Mouse (Mus musculus) midbrain, postnatal 0 days (tissue): ENCODE data around the gene Ccdc102a. TPM values are rescaled to one million over a fixed set of nuclear protein-coding genes. Genes with fewer than 3 reads are reported as not detected.

ENCODE experiments used
- ATAC-seq: fragments of 200-750 bp; cut with Nextera tagmentation; 2 replicates; pipeline ENCODE4 v1.8.0; 2017; ENCODE audit warnings: moderate number of reproducible peaks, mild to moderate bottlenecking, moderate TSS enrichment, moderate library complexity; ENCODE audit not compliant: low FRiP score
- DNase-seq: peaks from one replicate; pipeline ENCODE4 v3.0.0-alpha.2; 2015; ENCODE audit warnings: low spot score
- H3K27ac ChIP-seq: fragments of 300-500 bp; sonication (generic); 2 replicates; pipeline ENCODE4 v1.5.1; 2014; ENCODE audit warnings: low read depth, mild to moderate bottlenecking, low read length, mixed read lengths
- H3K27me3 ChIP-seq: fragments of 300-500 bp; sonication (generic); 2 replicates; pipeline ENCODE4 v1.6.1; 2014; ENCODE audit warnings: low read length, control low read depth, mixed read lengths; ENCODE audit not compliant: insufficient read depth
- H3K36me3 ChIP-seq: fragments of 300-500 bp; sonication (generic); 2 replicates; pipeline ENCODE4 v1.6.1; 2014; ENCODE audit warnings: low read length, control low read depth, mixed read lengths; ENCODE audit not compliant: insufficient read depth
- H3K4me1 ChIP-seq: fragments of 300-500 bp; sonication (generic); 2 replicates; pipeline ENCODE4 v1.6.1; 2014; ENCODE audit warnings: mild to moderate bottlenecking, control low read depth, antibody characterized with exemption, low read length, mixed read lengths; ENCODE audit not compliant: insufficient read depth
- H3K4me2 ChIP-seq: fragments of 300-500 bp; sonication (generic); 2 replicates; pipeline ENCODE4 v1.6.1; 2014; ENCODE audit warnings: low read depth, mild to moderate bottlenecking, low read length, mixed read lengths; ENCODE audit not compliant: poor library complexity, severe bottlenecking
- H3K4me3 ChIP-seq: fragments of 300-500 bp; sonication (generic); 2 replicates; pipeline ENCODE4 v1.5.1; 2014; ENCODE audit warnings: low read depth, mild to moderate bottlenecking, low read length, moderate library complexity
- H3K9ac ChIP-seq: fragments of 300-500 bp; sonication (generic); replicated peaks from 2 replicates; pipeline ENCODE4 v1.6.1; 2014; ENCODE audit warnings: mild to moderate bottlenecking, low read length, moderate library complexity, mixed read lengths; ENCODE audit not compliant: poor library complexity, severe bottlenecking
- H3K9me3 ChIP-seq: fragments of 300-500 bp; sonication (generic); 2 replicates; pipeline ENCODE4 v1.6.1; 2016; ENCODE audit warnings: low read length, control low read depth
- CTCF ChIP-seq: IDR thresholded peaks from 2 replicates; pipeline ENCODE4 v1.5.1; 2016; ENCODE audit warnings: antibody characterized with exemption, mild to moderate bottlenecking
- WGBS: fragments of 180-500 bp; shearing (Covaris S2); extraction: QIAGEN DNeasy Blood & Tissue Kit; methylation state at CpG from one replicate; pipeline ENCODE4 v1.1.7; 2014; 5-methylcytosine and 5-hydroxymethylcytosine counted together
- polyA plus RNA-seq: library from polyadenylated mRNA; unstranded; fragments of >200 nt; fragmentation: Nextera tagmentation; extraction: Ambion mirVana; gene quantifications from 2 replicates; pipeline ENCODE4 v1.2.1, GENCODE M21; 2015
- total RNA-seq: library from RNA; depleted of rRNA; stranded (reverse); fragments of >200 nt; gene quantifications from 2 replicates; pipeline ENCODE4 v1.2.3, GENCODE M21; 2014

Gene Ccdc102a
- total and polyA plus RNA-seq, 2 experiments from 2014 or later, result 3.7 to 6.1 TPM

GRCm38 (mm10) chr8:94950046-94950445 is 32.1 kb upstream of the Ccdc102a start:
- DNase-seq (peak; percentile 87), ATAC-seq (peak; percentile 69; the same call in 1 of the 2 replicates)
- 20% methylated on average over 4 of the region's 4 CpGs for WGBS
- no peaks in the 10 kb centered on the region for H3K36me3 ChIP-seq
- H3K4me2 ChIP-seq, result no peak overlapping the region
- H3K27ac ChIP-seq, result no peak overlapping the region
- H3K9me3 ChIP-seq, result no peaks in the 10 kb centered on the region
- H3K9ac ChIP-seq, result no peak overlapping the region
- no peaks in the 10 kb centered on the region for H3K4me1 ChIP-seq
- H3K4me3 ChIP-seq, result no peak overlapping the region
- no peaks in the 10 kb centered on the region for H3K27me3 ChIP-seq
- TF ChIP-seq CTCF, result peak; percentile 99

- no peaks in the 10 kb centered on the region for H3K27me3 ChIP-seq
- H3K4me1 ChIP-seq, result no peaks in the 10 kb centered on the region
- H3K9me3 ChIP-seq, result no peaks in the 10 kb centered on the region
- H3K27ac ChIP-seq, result no peak overlapping the region
- H3K36me3 ChIP-seq, result no peaks in the 10 kb centered on the region
- peak; percentile 44; the same call in 1 of the 2 replicates for TF ChIP-seq CTCF
- WGBS, result 75% methylated on average over 4 of the region's 4 CpGs
- no peak for DNase-seq
- no peak overlapping the region for H3K4me2 ChIP-seq
- H3K4me3 ChIP-seq, result no peak overlapping the region
- ATAC-seq, result no peak
- no peak overlapping the region for H3K9ac ChIP-seq
Measured at GRCm38 (mm10) chr8:94949010-94949409, 31.1 kb upstream of the Ccdc102a start.

GRCm38 (mm10) chr8:94948421-94948820 is 30.5 kb upstream of the Ccdc102a start:
- H3K9ac ChIP-seq, result no peak overlapping the region
- WGBS, result 77% methylated on average over 4 of the region's 4 CpGs
- H3K36me3 ChIP-seq, result no peaks in the 10 kb centered on the region
- no peaks in the 10 kb centered on the region for H3K4me1 ChIP-seq
- H3K4me3 ChIP-seq, result no peak overlapping the region
- ATAC-seq, result no peak
- H3K9me3 ChIP-seq, result no peaks in the 10 kb centered on the region
- H3K27me3 ChIP-seq, result no peaks in the 10 kb centered on the region
- DNase-seq, result no peak
- no peak for TF ChIP-seq CTCF
- H3K27ac ChIP-seq, result no peak overlapping the region
- H3K4me2 ChIP-seq, result no peak overlapping the region

DNA sequence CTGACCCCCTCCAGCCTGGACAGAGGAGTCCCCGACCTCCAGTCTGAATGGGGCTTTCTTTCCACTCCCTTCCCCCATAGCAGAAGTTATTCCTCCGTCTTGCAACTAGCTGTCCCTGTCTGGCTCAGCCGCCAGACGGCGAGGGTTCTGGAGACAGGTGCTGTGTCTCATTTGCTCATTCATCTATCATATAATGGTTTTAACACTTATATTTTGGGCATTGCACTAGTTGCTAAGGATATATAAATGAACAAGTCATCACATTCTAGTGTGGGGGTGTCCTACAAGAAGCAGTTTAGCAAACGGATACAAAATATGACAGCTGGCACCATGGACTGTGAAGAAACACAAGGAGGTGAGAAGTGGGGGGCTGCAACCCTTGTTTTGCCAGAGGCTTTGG is 27.3 kb upstream of the Ccdc102a start:
- H3K9ac ChIP-seq, result no peak overlapping the region
- ATAC-seq (no peak), DNase-seq (peak; percentile 10)
- H3K36me3 ChIP-seq, result no peaks in the 10 kb centered on the region
- H3K27me3 ChIP-seq, result no peaks in the 10 kb centered on the region; the same call in 1 of the 2 replicates
- H3K27ac ChIP-seq, result no peak overlapping the region
- H3K4me2 ChIP-seq, result no peak overlapping the region
- H3K4me1 ChIP-seq, result no peaks in the 10 kb centered on the region
- H3K9me3 ChIP-seq, result no peaks in the 10 kb centered on the region
- H3K4me3 ChIP-seq, result no peak overlapping the region
- 54% methylated on average over 6 of the region's 6 CpGs for WGBS
- no peak for TF ChIP-seq CTCF

GRCm38 (mm10) chr8:94942566-94942965 is 24.7 kb upstream of the Ccdc102a start:
- no peak overlapping the region for H3K4me2 ChIP-seq
- WGBS, result 12% methylated on average over 6 of the region's 6 CpGs
- ATAC-seq (peak; percentile 16; the same call in 1 of the 2 replicates), DNase-seq (peak; percentile 55)
- H3K4me3 ChIP-seq, result no peak overlapping the region
- TF ChIP-seq CTCF, result peak; percentile 92
- no peak overlapping the region for H3K27ac ChIP-seq
- no peaks in the 10 kb centered on the region; the same call in 1 of the 2 replicates for H3K27me3 ChIP-seq
- no peaks in the 10 kb centered on the region for H3K36me3 ChIP-seq
- H3K9me3 ChIP-seq, result no peaks in the 10 kb centered on the region
- H3K9ac ChIP-seq, result no peak overlapping the region
- no peaks in the 10 kb centered on the region for H3K4me1 ChIP-seq

GRCm38 (mm10) chr8:94935172-94935571 is 17.3 kb upstream of the Ccdc102a start:
- H3K9me3 ChIP-seq, result no peaks in the 10 kb centered on the region
- no peaks in the 10 kb centered on the region for H3K4me1 ChIP-seq
- no peak overlapping the region for H3K27ac ChIP-seq
- WGBS, result 87% methylated on average over 3 of the region's 3 CpGs
- TF ChIP-seq CTCF, result no peak
- no peak overlapping the region for H3K9ac ChIP-seq
- DNase-seq (no peak), ATAC-seq (no peak)
- H3K4me3 ChIP-seq, result no peak overlapping the region
- no peak overlapping the region for H3K4me2 ChIP-seq
- no peaks in the 10 kb centered on the region for H3K27me3 ChIP-seq
- no peaks in the 10 kb centered on the region for H3K36me3 ChIP-seq
